Mouse (Mus musculus) naive thymus-derived CD4-positive, alpha-beta T cell, adult 5 months (primary cell): ENCODE results near the gene Peli1. TPM values are rescaled to one million over a fixed set of nuclear protein-coding genes. Genes with fewer than 3 reads are reported as not detected.

Source experiments
- polyA plus RNA-seq: library from polyadenylated mRNA; unstranded; fragments of 100-300 nt; shearing (Covaris generic); gene quantifications from one replicate; pipeline ENCODE4 v1.2.1, GENCODE M21; 2017

The Peli1 gene
- 367 TPM for polyA plus RNA-seq

GRCm38 (mm10) chr11:21091067-21091427 lies at the start of gene Peli1:
TSS of gene Peli1 (plus strand) at chr11:21091291.

Other genes with a start within 250 kb of the Peli1 start
- gene Vps54, start 148.0 kb downstream of the Peli1 start, polyA plus RNA-seq: 45.2 TPM